Mouse (Mus musculus): ENCODE measurements at regions not wholly inside any gene's neighbourhood (a gene's known extent, or its start where the extent isn't known, plus 50 kb on each side); places are given as distances from the start of the nearest gene placed in this dataset.

DNA sequence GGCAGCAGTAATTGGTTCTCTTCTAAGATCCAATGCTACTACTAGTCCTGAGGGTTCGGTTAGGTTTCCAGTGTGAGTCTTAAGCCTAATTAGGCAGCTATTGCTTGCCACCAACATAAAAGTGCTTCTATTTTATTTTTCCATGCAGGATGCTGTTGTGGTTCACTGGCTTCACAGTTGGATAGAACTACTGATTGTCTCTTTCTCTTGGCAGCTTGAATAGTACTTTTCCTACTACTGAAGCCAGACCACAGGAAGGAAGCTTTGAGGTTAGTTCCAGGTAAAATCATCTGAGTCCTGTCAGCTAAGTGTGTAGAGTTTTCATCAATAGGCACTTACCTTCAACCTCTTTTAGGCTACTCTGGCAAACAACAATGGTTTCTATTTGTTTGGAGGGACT is 286.9 kb downstream of the Pla2g4a start:
- no peak for TF ChIP-seq CTCF (IDR thresholded peaks at IDR 0.05; ENCODE audit: borderline replicate concordance, extremely low read depth, insufficient read depth, insufficient read length)
- no peak for TF ChIP-seq POLR2A (IDR thresholded peaks at IDR 0.05; ENCODE audit: borderline replicate concordance, extremely low read depth, insufficient read depth, insufficient read length, poor library complexity, severe bottlenecking)
- DNase-seq (ENCODE audit: low read depth), result no peak

DNA sequence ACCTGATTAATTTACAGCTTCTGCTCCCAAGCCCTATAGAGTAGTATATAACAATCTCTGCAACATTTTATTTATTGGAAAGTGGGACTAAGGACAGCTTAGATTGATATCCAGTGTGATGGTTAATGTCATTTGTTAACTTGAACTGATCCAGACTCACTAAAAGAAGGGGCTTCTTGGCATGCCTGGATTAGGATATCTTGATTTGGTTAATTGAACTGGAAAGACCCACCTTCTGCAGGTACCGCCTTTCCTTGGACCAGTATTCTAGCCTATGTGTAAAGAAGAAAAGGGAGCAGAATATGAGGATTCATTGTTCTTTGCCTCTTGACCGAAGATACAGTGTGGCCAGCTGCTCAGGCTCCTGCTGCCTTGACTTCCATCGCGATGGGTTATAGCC is 288.5 kb downstream of the Pla2g4a start:
- DNase-seq (ENCODE audit: low read depth), result no peak
- TF ChIP-seq CTCF (IDR thresholded peaks at IDR 0.05; ENCODE audit: borderline replicate concordance, extremely low read depth, insufficient read depth, insufficient read length), result no peak
- TF ChIP-seq POLR2A (IDR thresholded peaks at IDR 0.05; ENCODE audit: borderline replicate concordance, extremely low read depth, insufficient read depth, insufficient read length, poor library complexity, severe bottlenecking), result no peak

DNA sequence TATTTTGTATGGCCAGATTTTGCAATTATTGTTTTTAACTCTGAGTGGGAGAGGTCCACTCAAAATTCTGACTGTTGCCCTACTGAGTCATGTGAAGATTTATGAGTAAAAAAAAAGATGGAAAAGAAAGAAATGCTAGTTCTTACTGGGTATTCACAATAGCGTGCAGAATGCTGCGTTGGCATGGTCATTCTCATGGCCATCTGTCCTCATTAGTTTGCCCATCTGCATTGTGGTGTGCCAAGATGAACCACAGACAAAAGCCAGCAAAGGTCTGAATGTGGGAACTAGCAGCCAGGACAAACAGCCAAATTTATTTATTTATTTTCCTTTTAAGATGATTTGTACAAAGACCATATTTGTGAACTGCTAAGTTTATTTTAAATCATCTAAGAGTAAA is 289.0 kb downstream of the Pla2g4a start:
- DNase-seq (ENCODE audit: low read depth), result peak; percentile 69
- TF ChIP-seq CTCF (IDR thresholded peaks at IDR 0.05; ENCODE audit: borderline replicate concordance, extremely low read depth, insufficient read depth, insufficient read length), result no peak
- no peak for TF ChIP-seq POLR2A (IDR thresholded peaks at IDR 0.05; ENCODE audit: borderline replicate concordance, extremely low read depth, insufficient read depth, insufficient read length, poor library complexity, severe bottlenecking)

DNA sequence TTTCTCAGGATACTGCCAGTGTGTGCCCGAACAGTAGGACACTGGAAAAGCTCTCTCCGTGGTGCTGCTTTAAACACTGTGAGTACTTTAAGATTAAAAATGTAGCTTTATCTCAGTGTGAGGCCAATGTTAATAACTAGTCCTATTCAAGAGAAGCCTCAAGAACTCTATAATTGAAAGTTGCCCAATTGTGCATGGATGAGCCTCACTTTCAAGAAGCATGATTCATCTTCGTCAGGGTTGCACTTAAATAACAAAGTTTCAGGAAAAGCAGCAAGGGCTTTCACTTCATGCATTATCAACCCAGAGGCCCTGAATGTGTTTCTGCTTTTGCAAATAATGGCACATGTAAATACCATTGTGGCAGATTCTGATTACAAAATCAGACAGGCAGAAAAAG is 290.0 kb downstream of the Pla2g4a start:
- peak; percentile 69 for DNase-seq (ENCODE audit: low read depth)
- no peak for TF ChIP-seq CTCF (IDR thresholded peaks at IDR 0.05; ENCODE audit: borderline replicate concordance, extremely low read depth, insufficient read depth, insufficient read length)
- no peak for TF ChIP-seq POLR2A (IDR thresholded peaks at IDR 0.05; ENCODE audit: borderline replicate concordance, extremely low read depth, insufficient read depth, insufficient read length, poor library complexity, severe bottlenecking)
